Mouse (Mus musculus) heart, embryonic 16.5 days (tissue): ENCODE measurements around the gene Gm572. TPM values are rescaled to one million over a fixed set of nuclear protein-coding genes. Genes with fewer than 3 reads are reported as not detected.

Experiments
- ATAC-seq: fragments of 200-750 bp; cut with Nextera tagmentation; replicated peaks from 2 replicates; pipeline ENCODE4 v1.8.0; 2017; ENCODE audit warnings: moderate number of reproducible peaks; ENCODE audit not compliant: insufficient read depth, low FRiP score; ENCODE audit errors: extremely low read depth
- H3K27ac ChIP-seq: fragments of 300-500 bp; sonication (generic); 2 replicates; pipeline ENCODE4 v1.5.1; 2014; ENCODE audit warnings: mild to moderate bottlenecking, low read length, control low read depth, moderate library complexity
- H3K27me3 ChIP-seq: fragments of 300-500 bp; sonication (generic); 2 replicates; pipeline ENCODE4 v1.6.1; 2014; ENCODE audit warnings: low read length, mixed read lengths; ENCODE audit not compliant: control insufficient read depth, insufficient read depth
- H3K36me3 ChIP-seq: fragments of 300-500 bp; sonication (generic); 2 replicates; pipeline ENCODE4 v1.6.1; 2014; ENCODE audit not compliant: control insufficient read depth, insufficient read depth
- H3K4me1 ChIP-seq: fragments of 300-500 bp; sonication (generic); 2 replicates; pipeline ENCODE4 v1.6.1; 2014; ENCODE audit warnings: low read length, mixed read lengths; ENCODE audit not compliant: control insufficient read depth, insufficient read depth
- H3K4me2 ChIP-seq: fragments of 300-500 bp; sonication (generic); 2 replicates; pipeline ENCODE4 v1.6.1; 2014; ENCODE audit warnings: low read depth, mild to moderate bottlenecking, control low read depth, low read length
- H3K4me3 ChIP-seq: fragments of 300-500 bp; sonication (generic); 2 replicates; pipeline ENCODE4 v1.5.1; 2014; ENCODE audit warnings: mild to moderate bottlenecking, control low read depth, low read length
- H3K9ac ChIP-seq: fragments of 300-500 bp; sonication (generic); 2 replicates; pipeline ENCODE4 v1.6.1; 2014; ENCODE audit warnings: low read length, control low read depth
- H3K9me3 ChIP-seq: fragments of 300-500 bp; sonication (generic); replicated peaks from 2 replicates; pipeline ENCODE4 v1.6.1; 2016; ENCODE audit warnings: low read length; ENCODE audit not compliant: control insufficient read depth
- WGBS: fragments of 180-500 bp; shearing (Covaris S2); extraction: QIAGEN DNeasy Blood & Tissue Kit; methylation state at CpG from one replicate; pipeline ENCODE4 v1.1.7; 2014; 5-methylcytosine and 5-hydroxymethylcytosine counted together
- polyA plus RNA-seq: library from polyadenylated mRNA; unstranded; fragments of >200 nt; fragmentation: Nextera tagmentation; extraction: Ambion mirVana; gene quantifications from 2 replicates; pipeline ENCODE4 v1.2.1, GENCODE M21; 2015

The Gm572 gene
- polyA plus RNA-seq, 1 experiment from 2014 or later, result 0.11 TPM

DNA sequence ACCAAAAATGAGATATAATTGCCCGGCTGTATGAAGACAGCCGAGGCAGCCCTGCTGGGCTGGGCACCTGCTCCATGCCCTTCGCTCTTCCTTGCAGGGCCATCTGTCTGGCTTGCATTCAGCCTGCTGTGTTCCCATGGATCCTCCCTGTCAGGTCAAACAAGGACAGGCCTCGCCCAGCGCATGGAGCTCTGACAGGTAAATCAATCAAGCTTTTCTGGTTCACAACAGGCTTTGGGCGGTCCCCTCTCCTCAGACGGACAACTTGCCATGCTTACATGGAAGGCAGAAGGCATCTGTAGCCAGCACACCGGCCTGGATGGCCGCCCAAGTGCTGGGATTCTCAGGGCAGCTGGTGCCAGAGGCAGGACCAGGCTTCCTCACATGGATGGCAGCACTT is 7.9 kb downstream of the Gm572 start:
- no peak for ATAC-seq
- 72% methylated on average over 9 of the region's 9 CpGs for whole genome bisulfite sequencing

DNA sequence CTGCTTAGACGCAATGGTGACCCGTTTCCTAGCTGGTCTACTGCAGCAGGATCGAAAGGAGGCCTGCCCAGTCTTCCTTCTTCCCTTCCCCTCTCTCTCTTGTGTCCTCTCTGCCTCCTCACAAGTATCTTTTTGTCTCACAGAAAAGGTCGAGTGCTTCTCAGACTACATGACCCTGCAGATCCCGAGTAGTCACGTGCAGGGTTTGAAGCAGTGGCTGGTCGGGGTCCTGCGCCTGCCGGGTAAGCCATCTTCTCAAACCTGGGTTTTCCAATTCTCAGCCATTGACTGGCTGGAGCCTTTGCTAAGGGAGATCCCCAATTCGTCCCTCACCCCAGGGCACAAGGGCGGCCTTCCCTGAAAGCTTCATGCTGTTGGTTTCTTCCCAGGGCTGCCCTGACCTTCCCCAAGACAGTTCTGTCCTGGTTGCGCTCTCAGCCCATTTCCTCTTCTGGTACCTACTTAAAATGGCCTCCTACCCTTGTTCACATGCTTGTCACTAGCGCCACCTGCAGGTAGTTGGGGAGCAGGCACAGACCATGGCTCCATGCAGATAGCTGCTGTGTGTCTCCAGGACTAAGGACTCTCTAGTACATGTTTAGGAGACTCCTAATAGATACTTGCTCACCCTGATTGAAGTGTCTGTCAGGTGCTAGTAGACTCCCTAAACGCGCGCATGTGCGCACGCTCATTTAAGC is 11.7 kb downstream of the Gm572 start:
- no peak overlapping the region for H3K27ac ChIP-seq
- no peak overlapping the region for H3K4me2 ChIP-seq
- H3K9me3 ChIP-seq, result no peaks in the 10 kb centered on the region
- H3K4me1 ChIP-seq, result peaks cover 4% of the 10 kb centered on the region
- H3K27me3 ChIP-seq, result no peaks in the 10 kb centered on the region
- H3K4me3 ChIP-seq, result no peak overlapping the region
- ATAC-seq, result 0 out of 2 replicates have a peak, but pooled peaks have one; percentile 11
- no peaks in the 10 kb centered on the region for H3K36me3 ChIP-seq
- H3K9ac ChIP-seq, result no peak overlapping the region
- 83% methylated on average over 18 of the region's 18 CpGs for WGBS

More for the DNA sequence above, 7.9 kb downstream of the Gm572 start:
- H3K36me3 ChIP-seq, result no peaks in the 10 kb centered on the region
- H3K27me3 ChIP-seq, result no peaks in the 10 kb centered on the region
- no peak overlapping the region for H3K4me2 ChIP-seq
- no peak overlapping the region for H3K9ac ChIP-seq
- no peaks in the 10 kb centered on the region for H3K9me3 ChIP-seq
- no peak overlapping the region for H3K4me3 ChIP-seq
- H3K4me1 ChIP-seq, result peaks cover 2% of the 10 kb centered on the region; the same call in 1 of the 2 replicates
- no peak overlapping the region for H3K27ac ChIP-seq

DNA sequence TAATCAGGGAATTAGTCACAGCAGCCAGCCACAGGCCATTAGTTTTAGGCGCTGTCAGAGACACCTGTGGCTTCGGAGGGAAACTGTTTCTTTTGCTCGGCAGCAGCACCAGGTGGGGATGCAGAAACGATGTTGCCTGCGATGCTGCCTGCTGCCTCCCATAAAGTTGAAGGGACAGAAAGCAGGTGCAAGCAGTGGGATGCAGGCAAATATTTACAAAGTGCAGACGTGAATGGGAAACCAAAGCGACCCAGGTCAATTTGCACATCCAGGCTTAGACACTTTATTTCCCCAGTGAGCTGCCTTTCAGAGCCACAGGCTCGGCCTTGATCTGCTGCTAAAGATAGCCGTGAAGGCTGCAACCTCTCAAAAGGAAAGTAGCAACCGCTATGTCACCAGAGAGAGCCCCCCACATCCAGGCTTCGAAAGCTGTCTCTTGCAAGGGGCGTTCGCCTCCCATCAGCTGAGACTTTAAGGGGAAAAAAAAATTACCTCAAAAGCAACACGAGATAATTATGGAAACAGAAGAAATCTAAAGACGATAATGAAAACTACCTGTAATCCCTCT is 13.7 kb downstream of the Gm572 start:
- Histone ChIP-seq H3K27me3 (no peaks in the 10 kb centered on the region), H3K36me3 (no peaks in the 10 kb centered on the region), H3K9ac (peak overlapping the region; percentile 25; the same call in 1 of the 2 replicates), H3K27ac (peak overlapping the region; percentile 54), H3K4me3 (peak overlapping the region; percentile 25; the same call in 1 of the 2 replicates), H3K4me1 (peaks cover 4% of the 10 kb centered on the region), H3K4me2 (peak overlapping the region; percentile 45), H3K9me3 (no peaks in the 10 kb centered on the region)
- 23% methylated on average over 15 of the region's 15 CpGs for WGBS
- ATAC-seq, result no peak

DNA sequence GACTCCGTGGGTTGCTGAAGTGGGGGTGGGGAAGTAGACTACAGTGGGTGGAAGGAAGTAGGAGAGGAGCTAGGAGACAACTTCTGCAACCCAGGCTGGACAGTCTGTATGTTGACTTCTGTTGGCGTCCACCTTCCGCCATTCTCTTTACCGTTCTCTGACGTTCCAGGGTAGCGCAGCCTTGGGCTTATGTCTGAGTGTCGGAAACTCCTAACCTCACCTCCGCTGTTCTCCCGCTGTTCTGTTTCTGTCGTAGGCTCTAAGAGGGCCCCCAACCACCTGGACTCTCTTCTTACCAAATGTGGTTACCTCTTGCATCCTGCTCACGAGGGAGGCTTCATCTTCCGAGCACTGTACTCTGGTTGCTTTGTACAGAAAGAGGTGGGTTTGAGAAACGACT is 14.7 kb downstream of the Gm572 start:
- peak; percentile 28 for ATAC-seq
- H3K9me3 ChIP-seq, result no peaks in the 10 kb centered on the region
- H3K4me2 ChIP-seq, result peak overlapping the region; percentile 45
- no peak overlapping the region for H3K4me3 ChIP-seq
- H3K27ac ChIP-seq, result peak overlapping the region; percentile 54; the same call in 1 of the 2 replicates
- peaks cover 13% of the 10 kb centered on the region for H3K4me1 ChIP-seq
- 68% methylated on average over 13 of the region's 13 CpGs for WGBS
- no peak overlapping the region for H3K9ac ChIP-seq
- no peaks in the 10 kb centered on the region for H3K36me3 ChIP-seq
- no peaks in the 10 kb centered on the region for H3K27me3 ChIP-seq

DNA sequence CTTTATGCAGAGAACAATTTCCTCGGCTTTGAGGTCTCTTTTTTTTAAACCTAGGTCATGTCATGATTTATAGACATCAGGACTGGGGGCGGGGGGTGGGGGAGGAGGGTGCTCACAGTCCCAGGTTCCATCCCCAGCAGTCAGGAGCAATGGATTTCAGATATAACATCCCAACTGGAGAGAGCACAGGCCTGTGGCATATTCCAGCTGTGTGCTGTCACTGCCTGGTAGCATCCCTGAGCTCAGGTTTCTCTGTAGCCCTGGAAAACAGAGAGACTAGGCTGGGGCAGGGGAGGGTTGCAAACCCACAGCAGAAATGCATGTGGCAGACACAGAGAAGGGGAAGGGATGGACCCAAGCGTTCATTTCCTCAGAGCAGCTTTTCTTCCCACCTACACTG is 17.1 kb downstream of the Gm572 start:
- Histone ChIP-seq H3K27me3 (no peaks in the 10 kb centered on the region), H3K4me2 (no peak overlapping the region), H3K27ac (no peak overlapping the region), H3K4me3 (no peak overlapping the region), H3K4me1 (peaks cover 14% of the 10 kb centered on the region), H3K9me3 (no peaks in the 10 kb centered on the region), H3K36me3 (no peaks in the 10 kb centered on the region), H3K9ac (no peak overlapping the region)
- WGBS, result 58% methylated on average over 3 of the region's 3 CpGs
- no peak for ATAC-seq

DNA sequence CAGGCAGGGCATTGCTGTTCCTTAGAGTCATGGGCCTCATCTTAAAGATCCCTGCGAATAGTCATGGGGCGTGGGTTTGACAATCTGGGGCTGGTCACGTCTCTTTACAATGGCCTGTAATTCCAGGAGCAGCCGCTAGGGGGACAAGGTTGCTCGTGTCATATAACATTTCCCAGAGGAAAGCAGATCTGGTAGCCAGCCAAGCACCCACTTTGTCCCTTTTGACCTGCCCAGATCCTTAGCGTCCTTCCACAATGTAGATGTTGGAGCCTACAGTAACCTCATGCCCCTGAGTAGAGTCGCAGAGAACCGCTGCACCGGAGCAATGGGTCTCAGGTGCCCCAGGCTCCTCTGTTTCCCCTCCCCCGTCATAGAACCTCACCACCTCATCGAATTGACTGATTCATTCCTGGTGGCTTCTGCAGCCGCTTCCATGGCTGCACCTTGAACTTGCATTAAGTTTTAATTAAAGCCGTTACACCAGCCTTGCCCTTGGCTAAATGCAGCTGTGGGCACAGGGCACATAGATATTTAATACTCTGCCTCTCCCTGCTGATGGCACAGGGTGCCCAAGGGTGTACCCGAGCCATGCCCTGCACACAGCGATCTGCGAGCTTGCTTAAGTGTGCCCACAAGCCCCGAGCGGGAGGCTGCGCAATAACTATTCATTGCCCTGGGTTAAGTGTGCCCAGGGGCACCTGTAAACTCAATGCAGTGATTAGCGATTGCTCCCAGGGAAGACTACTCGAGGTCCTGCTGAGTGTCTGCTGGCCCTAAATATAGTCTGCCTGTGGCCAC is 19.2 kb downstream of the Gm572 start:
- peak overlapping the region; percentile 4; the same call in 1 of the 2 replicates for H3K27ac ChIP-seq
- no peaks in the 10 kb centered on the region for H3K9me3 ChIP-seq
- peaks cover 18% of the 10 kb centered on the region for H3K4me1 ChIP-seq
- peak overlapping the region; percentile 51 for H3K9ac ChIP-seq
- peak overlapping the region; percentile 42 for H3K4me2 ChIP-seq
- WGBS, result 28% methylated on average over 21 of the region's 21 CpGs
- peak overlapping the region; percentile 2; the same call in 1 of the 2 replicates for H3K4me3 ChIP-seq
- no peaks in the 10 kb centered on the region for H3K27me3 ChIP-seq
- ATAC-seq, result peak; percentile 9; the same call in 1 of the 2 replicates
- no peaks in the 10 kb centered on the region for H3K36me3 ChIP-seq

DNA sequence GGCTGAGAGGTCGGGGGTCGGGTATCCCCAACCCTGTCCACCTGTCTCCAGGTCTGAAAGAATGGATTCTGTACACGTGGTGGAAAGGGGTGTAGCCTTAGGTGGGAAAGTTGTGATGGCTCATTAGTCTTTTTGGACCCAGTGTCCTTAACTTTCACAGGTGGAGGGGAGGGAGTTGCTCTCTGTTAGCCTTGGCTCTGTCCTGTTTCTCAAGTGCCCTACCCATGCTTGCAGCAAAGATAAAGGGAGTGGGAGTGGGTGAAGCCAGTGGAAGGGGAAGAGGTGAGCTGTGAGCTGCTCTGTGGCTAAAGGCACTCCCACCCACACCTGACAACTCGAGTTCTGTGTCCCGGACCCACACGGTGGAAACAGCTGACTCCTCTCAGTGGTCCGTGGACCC is 20.2 kb downstream of the Gm572 start:
- H3K27ac ChIP-seq, result no peak overlapping the region
- no peak for ATAC-seq
- 62% methylated on average over 7 of the region's 7 CpGs for WGBS
- no peak overlapping the region for H3K4me3 ChIP-seq
- peaks cover 26% of the 10 kb centered on the region for H3K4me1 ChIP-seq
- no peak overlapping the region for H3K4me2 ChIP-seq
- H3K36me3 ChIP-seq, result no peaks in the 10 kb centered on the region
- H3K9me3 ChIP-seq, result no peaks in the 10 kb centered on the region
- H3K9ac ChIP-seq, result no peak overlapping the region
- no peaks in the 10 kb centered on the region for H3K27me3 ChIP-seq

DNA sequence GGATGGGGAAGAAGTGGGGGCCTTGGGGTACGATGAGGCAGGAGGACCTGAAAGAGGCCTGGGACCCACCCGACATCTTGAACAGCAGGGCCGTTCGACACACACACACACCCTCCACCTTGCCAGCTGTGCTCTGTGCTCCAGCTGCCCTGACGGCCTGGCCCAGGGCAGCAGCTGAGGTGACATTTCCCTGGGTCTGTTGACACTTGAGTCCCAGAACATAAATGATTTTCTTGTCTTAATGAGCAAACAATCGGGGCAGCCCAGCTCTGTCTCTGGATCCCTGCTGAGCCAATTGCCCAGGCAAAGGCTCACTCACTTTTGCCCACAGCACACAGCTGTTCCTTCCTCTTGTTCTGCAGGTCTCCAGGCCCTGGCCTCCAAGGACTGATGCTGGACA is 20.9 kb downstream of the Gm572 start:
- H3K36me3 ChIP-seq, result no peaks in the 10 kb centered on the region
- no peak overlapping the region for H3K4me2 ChIP-seq
- H3K4me1 ChIP-seq, result peaks cover 29% of the 10 kb centered on the region
- H3K9ac ChIP-seq, result no peak overlapping the region
- no peaks in the 10 kb centered on the region for H3K9me3 ChIP-seq
- H3K27ac ChIP-seq, result no peak overlapping the region
- ATAC-seq, result no peak
- no peak overlapping the region for H3K4me3 ChIP-seq
- no peaks in the 10 kb centered on the region for H3K27me3 ChIP-seq
- 73% methylated on average over 6 of the region's 6 CpGs for WGBS
